Mouse (Mus musculus) heart, postnatal 4 days (tissue): ENCODE measurements at regions not wholly inside any gene's neighbourhood (a gene's known extent, or its start where the extent isn't known, plus 50 kb on each side); places are given as distances from the start of the nearest gene placed in this dataset.
"Not testable (repeated sequence)": the region's sequence is repeated elsewhere in the genome, so short reads cannot be mapped to it uniquely, and the experiment has no call there.

Experiments used
- DNase-seq: peaks from one replicate; pipeline ENCODE4 v3.0.0; 2021

DNA sequence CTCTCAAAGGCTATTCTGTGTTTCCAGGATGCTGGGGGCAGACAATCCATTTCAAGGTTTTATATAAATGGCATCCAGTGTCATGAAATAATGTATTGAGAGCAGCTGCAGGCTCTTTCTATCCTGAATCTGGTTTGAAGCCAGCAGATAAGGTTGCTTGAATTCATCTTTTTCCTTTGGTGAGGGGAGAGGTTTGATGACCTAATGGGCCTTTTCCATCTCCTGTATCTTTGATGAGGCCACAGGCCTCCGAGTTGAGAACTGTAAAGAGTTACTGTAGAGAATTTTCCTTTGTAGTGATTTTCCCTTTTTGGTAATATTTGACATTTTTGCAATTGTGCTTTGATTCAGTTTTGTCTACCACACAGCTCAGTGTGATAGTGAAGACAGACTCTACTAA, 458.8 kb upstream of the 1700008P02Rik start:
- no peak for DNase-seq

DNA sequence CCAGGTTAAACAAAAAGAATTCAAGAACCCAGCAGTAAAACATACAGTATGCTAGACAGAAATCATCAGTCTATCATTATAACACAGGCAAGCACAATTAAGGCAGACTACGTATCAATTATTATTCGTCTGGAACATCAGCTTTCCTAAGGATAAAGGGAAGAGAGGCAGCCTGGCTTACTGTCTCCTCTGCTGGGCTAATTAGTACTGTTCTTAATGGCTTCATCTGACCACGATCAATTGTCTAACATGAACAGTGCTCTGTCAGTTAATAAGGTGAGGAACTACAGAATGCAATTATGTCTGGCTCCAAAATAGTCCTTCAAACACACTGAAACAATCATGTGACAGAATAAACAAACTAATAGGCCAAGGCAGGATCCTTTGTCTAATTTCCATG, 456.6 kb upstream of the 1700008P02Rik start:
- DNase-seq: no peak

DNA sequence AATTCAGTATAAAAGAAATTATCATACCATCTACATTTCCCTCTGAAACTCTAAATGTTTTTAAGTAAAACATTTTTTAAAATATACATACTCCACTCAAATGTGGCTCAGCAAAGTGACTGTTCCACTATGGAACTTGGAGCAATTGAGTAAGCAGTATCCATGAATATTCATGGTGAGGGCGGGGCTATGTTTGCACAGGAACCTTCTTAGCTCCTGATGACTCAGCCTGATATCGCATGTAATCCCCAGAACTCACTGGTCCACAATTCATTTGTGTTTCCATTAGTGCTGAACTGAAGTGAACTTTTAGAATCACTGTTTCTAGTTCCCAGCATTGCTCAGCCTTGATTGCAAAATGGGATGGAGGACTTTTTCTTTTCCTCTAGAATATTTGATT, 454.2 kb upstream of the 1700008P02Rik start:
- DNase-seq: no peak

DNA sequence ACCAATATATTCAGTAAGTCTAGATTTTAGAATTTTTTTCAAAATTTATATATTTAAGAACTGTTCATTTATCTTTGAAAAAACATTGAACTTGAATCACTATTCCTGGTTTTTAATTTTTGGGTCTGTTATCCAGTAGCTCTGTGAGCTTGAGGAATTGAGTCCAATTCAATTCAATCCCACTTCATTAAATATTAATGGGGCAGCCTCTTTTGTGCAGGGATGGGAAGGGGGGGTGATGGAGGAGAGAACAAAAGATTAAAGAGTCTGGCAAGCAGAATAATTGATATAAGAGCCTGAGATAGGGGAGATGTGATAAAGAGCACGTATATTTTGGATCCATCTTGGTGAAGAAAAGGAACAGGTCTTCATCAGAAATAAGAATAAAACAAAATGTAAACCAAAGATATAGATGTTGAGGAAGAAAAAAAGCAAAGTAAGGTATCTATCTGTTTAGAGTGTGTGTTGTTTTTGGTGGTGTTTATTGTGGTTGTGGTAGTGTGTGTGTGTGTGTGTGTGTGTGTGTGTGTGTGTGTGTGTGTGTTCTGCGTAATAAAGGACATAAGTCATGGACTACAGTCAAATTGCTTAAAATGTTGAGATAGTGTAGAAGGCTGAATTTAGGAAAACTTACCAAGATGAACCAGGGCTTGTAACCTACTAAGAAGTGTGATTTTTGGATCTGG, 421.3 kb upstream of the 1700008P02Rik start:
- DNase-seq: no peak

DNA sequence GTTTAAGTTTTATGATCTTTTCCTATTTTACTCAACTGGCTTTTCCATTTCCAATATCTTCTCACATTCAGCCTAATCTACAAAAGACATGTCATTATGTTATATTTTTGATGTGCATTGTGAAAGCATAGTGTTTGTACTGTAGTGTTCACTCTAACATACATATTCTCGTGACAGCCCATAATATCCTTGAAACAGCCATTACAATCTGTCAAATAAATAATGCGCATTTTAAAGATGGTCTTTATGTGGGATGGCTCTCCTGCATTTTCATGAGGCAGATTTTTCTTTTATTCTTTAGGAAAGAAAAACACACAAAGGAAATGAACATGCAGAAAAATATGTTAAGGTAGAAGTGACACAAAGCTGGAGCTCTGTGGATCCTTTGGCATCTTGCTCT, 415.6 kb upstream of the 1700008P02Rik start:
- DNase-seq: no peak

DNA sequence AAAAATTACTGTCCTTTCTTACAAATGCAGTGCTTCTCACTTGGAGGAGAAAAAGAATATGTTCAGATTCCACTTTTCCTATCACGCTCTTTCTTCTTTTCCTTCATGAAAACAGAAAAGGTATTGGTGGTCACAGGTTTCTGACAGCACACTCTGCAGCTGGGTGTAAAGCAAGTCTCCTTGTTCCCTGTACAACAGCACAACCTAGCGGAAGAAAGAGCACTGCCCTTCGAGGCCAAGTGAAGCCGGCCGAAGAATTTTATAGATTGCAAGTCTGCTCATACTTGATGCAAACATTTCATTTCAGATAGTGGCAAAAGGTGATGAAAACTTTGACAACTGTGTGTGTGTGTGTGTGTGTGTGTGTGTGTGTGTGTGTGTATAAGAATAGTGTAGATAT, 407.6 kb upstream of the 1700008P02Rik start:
- peak; percentile 45 for DNase-seq

DNA sequence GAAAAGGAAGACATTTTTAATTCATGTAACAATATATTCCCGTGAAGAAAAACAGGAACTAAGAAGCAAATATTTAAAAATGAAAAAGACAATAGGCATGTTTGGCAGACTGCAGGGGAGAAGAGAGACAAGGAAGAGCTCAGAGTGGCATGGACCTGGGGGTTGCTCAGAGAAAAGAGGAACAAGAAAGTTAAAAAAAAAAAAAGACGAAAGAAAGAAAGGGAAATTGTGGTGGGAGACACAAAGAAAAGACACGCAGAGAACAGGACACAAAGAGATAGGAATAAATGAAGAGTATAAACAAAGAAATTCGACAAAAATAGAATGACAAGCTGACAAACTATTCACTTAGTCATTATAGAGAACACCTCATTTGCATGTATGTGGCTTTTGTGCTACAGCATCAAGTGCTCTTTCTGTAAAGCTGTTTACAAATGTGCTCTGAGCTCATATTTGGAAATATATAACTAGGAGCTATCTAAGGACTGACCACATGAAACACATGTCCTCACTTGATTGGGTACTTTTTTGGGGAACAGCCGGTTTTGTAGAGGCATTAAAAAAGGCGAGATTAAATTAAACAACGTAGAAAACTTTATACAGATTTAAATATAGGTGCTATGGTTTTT, 394.2 kb upstream of the 1700008P02Rik start:
- DNase-seq: no peak

DNA sequence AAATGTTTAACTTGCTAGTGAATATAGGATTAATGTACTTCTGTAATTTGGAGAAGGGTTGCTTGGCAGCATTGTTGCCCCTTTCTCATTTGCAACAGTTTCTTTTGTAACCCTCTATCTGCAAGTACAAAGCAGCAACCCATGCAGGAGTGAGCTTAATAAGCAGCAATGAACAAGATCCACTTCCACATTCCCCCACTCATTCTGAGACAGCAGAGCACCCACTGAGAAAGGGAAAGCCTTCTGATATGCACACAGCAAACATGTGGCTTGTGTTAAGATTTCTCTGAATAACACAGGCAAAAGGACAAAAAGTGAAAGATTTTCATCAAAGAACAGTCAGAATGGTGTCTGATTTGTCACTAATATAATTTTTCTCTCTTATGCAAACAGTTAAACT, 393.3 kb upstream of the 1700008P02Rik start:
- no peak for DNase-seq

DNA sequence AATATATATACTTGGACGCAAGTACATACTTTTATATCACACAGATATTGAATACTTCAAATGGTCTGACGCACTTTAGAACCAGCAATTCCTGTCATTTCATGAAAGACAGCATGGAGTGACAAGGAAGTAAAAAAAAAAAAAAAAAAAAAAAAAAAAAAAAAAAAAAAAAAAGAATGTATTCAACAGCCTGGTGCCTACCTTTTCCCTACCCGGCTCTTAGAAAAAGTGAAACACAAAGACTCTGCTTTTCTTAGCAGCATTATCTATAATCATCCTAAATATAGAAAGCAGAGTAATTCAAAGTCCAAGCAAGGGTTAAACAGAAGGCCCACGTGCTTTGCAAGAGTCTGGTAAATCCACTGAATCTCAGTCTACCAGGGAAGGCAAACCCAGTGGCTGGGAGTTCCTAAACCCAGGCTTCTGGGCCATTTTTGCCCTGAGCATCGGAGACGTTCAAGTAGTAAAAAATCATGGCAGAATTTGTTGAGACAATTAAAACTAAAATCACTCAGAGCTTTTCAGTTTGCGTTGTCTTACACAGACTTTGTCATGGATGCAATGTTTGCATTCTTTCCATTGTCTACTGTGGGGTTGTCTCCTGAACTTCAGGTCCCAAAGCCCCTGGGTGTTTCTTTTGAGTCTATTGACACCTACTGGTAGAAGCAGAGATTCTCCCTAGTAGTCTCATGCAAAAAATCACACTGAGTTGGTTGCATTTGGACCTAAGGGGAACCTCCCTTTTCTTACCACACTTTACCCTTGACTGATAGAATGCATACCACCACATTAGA, 390.2 kb upstream of the 1700008P02Rik start:
- DNase-seq: no peak

DNA sequence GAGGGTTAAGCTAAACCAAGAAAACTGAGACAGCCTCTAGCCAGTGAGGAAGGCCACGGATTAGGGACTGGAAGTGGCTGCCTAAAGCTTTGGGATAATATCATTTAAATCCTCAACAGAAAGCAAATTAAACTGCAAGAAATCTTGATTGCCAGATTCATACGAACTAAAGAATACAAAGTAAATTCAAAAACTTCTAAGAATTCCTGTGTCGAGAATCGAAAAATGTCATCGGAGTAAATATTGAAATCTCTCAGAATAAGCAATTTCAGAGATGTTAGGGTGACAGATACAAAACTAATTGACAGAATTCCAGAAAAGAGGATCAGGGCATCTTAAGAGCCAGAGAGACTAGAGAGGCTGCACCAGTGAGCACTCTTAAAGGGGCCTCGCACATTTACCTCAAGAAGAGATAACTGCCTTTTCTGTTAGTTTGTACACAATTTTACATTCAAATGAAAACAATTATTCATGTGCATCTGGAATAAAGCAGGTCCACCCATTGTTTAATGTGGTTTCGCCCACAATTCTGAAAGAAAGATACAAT, 388.5 kb upstream of the 1700008P02Rik start:
- DNase-seq: no peak

DNA sequence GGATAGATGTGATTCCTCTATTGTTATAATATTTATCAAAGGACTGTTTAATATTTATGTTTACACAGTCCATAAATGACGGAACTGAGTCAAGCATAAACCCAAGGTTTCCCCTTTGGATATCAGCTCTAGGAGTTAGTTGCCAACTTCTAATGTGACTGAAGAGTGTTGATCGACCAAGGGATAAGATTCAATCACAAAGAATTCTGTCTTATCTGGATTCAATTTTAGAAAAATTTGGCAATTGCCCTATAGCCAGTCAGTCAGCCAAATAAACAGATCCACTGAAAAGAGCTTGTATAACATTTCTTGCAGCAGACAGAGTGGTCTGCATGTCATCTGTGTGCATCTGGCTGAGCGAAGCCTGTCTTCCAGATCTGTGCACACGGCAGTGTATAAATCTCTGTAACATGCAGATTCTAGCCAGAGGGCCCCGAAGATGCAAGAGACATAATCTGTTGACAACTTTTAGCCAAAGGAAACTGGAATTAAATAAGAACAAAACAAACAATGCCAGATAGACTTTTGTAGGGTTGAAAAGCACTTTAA, 387.6 kb upstream of the 1700008P02Rik start:
- DNase-seq: no peak

DNA sequence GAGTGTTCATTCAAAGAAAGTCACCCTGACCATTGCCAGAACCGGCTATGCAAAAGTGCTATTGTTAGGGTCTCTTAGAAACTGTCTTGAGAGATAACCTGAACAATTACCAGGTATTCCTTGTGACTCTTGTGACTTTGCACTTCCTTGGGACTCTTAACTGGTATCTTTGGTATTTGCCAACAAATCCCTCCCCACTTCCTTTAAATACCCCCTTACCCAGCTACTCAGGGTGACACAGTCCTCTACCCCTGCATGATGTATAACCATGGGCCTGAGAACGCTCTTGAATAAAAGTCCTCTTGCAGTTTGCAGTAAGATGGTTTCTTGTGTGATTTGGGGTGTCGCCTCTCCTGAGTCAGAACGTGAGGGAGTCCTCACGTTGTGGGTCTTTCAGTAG, 371.5 kb upstream of the 1700008P02Rik start:
- not testable (repeated sequence) for DNase-seq

DNA sequence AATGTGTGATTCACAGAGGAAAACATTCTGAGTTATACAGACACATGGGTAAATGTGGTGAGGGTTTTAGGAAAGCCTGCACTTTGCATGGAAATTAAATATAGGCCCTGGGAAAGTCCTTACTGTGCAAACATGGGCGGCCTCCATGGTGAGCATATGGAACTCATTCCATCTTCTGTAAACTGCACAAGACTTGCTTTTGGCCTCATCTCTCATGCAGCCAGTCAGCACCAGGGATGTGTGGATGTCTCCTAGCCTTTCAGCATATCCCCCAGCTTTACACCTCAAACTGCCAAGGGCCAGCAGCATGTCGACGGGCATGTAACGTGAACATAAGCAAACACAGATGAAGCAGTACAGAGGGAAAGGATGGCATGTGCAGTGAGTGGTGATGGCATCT, 364.7 kb upstream of the 1700008P02Rik start:
- no peak for DNase-seq

DNA sequence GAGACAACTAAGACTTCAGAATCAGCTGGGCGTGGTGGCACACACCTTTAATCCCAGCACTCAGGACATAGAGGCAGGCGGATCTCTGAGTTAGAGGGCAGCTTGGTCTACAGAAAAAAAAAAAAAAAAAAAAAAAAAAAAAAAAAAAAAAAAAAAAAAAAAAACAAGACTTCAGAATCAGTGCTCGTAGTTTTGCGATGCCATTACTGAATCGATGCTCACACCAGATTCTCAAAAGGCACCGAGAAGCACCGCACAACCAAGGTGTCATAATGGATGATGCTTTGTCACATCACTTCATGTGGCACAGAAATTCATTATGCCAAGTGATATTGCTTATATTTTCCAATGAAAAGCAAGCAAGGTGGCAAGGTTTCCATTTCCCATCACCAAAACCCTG, 337.4 kb upstream of the 1700008P02Rik start:
- no peak for DNase-seq

DNA sequence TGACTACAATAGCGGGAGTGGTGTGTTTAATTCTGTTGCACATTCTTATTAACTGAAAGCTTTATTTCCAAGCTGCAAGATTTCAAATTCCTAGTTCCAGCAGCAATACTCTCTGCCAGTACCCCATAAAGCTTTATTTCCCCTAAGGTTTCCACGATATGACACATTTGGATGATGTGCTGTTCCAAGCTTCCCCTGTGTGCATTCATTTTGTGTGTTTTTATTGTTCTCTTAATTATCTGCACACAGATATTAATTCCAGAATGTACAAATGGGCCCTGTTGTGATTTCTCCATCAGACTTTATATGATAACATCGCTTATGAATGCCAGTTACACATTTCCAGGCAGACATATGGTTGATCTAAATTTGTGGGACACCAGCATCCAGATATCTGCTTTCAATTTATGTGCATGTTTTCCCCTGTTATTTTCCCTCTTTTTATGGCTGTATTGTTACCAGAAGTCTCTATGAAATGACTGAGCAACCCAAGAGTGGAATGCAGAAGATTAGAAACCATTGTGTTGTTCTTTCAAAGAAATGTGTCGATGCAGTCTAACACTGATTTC, 312.4 kb upstream of the 1700008P02Rik start:
- no peak for DNase-seq

DNA sequence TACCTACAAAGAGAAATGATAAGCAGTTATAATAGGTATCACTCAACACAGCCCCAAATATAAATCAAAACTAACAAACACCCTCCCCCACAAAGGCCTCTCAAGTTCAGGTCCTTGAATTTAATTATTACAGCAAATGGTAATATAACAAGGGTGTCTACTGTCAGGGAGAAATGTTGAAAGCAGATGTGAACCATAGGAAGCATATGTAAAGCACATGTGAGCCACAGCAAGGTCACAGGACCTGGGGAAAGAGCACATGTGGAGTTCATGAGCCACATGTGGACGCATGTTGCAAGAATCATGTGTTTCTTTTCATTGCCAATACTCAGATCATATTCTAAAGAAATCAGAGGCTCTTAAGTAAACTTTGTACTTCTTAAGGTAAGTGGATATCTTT, 306.5 kb upstream of the 1700008P02Rik start:
- no peak for DNase-seq

DNA sequence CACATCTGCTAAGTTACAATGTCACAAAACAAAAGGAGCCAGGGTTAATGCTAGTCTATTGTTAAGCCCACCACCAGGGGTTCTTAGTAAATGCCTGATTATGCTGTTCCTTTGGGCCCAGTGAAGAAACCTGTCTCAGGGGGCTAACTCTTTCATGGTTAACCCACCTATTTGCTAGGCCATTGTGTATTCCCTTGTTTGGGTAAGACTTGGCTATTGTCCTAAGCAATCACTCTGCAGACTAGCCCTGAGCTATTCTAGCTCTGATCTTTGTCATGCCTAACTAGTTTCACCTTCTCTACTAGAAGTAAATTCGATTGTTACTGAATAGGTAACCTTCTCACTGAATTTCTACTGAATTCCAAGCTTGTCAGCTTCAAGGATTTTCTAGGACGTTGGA, 302.4 kb upstream of the 1700008P02Rik start:
- not testable (repeated sequence) for DNase-seq

DNA sequence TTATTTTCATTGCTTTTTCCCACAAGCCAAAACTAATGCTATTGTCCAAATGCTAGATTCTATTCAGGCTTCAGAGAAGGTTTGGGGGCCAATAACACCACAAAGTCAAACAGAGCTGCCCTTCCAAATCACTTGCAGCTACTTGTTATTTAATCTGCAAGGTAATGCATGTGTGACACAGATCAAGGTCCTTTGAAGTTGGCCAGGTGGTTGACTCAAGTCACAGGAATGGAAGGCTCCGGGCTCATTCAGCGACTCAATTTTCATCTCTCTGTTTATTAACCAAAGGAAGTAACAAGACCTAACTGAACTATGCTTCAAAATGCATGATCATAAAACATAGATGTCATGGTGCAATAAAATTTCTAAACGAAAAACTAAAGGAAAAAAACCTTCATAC, 300.0 kb upstream of the 1700008P02Rik start:
- DNase-seq: no peak

DNA sequence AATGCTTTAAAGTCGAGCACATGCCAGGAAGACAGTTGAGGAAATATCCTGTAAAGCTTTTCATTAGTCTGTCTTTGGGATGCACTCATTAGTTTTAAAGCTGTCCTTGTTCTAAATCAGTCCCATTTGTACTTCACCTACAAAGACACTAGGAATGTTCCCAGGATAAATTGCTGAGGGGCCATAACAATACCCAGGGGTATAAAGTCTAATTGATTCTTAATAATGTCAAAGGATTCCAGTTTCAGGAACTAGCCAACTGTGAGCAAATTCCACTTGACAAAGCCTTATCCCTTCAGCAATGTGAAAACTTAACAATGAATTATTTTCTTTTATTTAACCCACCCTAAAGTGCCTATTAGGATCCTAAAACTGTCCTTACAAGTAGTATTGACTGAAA, 267.7 kb upstream of the 1700008P02Rik start:
- DNase-seq: no peak

DNA sequence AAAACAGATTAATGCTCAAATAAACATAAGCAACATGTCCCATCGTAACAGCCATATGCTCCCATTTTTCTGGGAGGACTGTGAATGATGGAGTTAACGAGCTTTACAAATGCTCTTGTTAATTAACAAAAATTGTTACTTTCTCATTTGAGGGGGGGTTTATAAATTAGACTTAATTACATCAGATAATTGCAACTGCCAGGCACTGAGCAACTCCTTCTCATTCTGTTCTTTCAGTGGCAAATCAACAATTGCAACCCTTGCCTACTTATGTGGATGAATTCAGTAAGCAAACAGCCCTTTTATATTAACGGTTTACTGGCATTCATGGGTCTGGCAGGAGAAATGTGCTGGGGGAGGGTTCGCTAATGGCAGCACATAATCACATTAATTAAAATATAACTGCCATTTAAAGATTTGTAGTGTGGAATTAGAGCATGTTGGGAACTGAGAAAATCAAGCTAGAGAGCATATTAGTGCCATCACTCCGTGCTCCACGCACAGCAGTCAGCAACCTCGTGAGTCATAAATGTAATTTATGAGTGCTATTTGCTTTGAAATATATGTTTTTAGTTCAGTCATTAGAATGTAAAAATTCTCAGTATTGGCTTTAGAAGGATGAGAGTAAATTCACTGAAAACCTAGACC, 266.9 kb upstream of the 1700008P02Rik start:
- no peak for DNase-seq

DNA sequence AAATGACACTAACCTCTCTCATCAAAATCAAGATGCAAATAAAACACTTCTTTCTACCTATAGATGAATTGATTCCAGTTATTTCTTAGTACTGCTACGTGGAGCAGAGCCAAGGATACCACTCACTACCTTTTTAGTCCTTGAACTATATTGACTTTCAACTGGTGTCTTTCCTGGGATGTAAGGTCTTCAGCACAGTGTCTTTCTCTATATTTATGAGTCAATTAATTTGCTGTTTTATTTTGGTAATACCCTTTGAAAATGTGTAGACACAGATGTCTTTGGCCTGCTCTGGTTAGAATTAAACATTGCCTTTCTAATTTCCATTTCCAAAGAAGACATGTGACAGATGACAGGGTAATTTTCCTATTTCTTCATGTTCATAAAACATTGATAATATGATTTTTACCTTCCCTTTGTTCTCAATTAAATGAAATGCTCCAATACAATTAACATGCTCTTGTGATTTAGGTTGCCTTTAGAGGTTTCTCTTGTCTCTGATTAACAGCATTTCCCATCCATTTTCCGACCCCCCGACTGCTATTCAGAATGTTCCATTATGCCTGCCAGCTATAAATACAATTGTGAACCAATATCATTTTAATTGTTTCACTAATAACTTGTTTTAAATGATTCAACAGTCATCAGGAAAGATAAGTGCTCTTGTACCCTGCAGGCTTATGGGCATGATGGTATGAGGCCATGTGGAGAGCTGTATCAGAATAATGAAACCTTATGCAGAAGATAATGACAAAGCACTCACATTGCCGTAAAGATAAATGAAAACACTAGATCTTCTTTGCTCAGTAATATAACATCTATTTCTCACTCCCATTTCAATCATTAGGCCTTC, 266.2 kb upstream of the 1700008P02Rik start:
- DNase-seq: no peak
